Mouse (Mus musculus) right cerebral cortex, postnatal 4 days (tissue): ENCODE data around the gene Myh10.
A peak's percentile ranks its signal among the peaks of the same experiment; 100 is the strongest.

Experiments
- DNase-seq: peaks from one replicate; pipeline ENCODE4 v3.0.0-alpha.2; 2022

Myh10 gene

GRCm38 (mm10) chr11:68691321-68692009 lies at the start of gene Myh10:
TSS of gene Myh10 (plus strand) at chr11:68691559.
- peak; percentile 98 for DNase-seq

- DNase-seq: no peak
Measured at GRCm38 (mm10) chr11:68644781-68645180, 46.6 kb upstream of the Myh10 start.

- no peak for DNase-seq
Measured at GRCm38 (mm10) chr11:68647808-68648207, 43.6 kb upstream of the Myh10 start.

- DNase-seq: no peak
Measured at GRCm38 (mm10) chr11:68648385-68649148, 42.8 kb upstream of the Myh10 start.

- DNase-seq: no peak
Measured at GRCm38 (mm10) chr11:68651518-68651917, 39.8 kb upstream of the Myh10 start.

GRCm38 (mm10) chr11:68655524-68655923 lies 35.8 kb upstream of the Myh10 start:
- no peak for DNase-seq

- no peak for DNase-seq
Measured at GRCm38 (mm10) chr11:68656887-68657685, 34.3 kb upstream of the Myh10 start.

GRCm38 (mm10) chr11:68657811-68658210 lies 33.5 kb upstream of the Myh10 start:
- DNase-seq: peak; percentile 88

GRCm38 (mm10) chr11:68665331-68665730 lies 26.0 kb upstream of the Myh10 start:
- DNase-seq: no peak

- no peak for DNase-seq
Measured at GRCm38 (mm10) chr11:68666210-68666609, 25.1 kb upstream of the Myh10 start.

- DNase-seq: no peak
Measured at GRCm38 (mm10) chr11:68672270-68672970, 18.9 kb upstream of the Myh10 start.

GRCm38 (mm10) chr11:68674071-68674470 lies 17.3 kb upstream of the Myh10 start:
- no peak for DNase-seq

- no peak for DNase-seq
Measured at GRCm38 (mm10) chr11:68674643-68675042, 16.7 kb upstream of the Myh10 start.

GRCm38 (mm10) chr11:68675274-68675673 lies 16.1 kb upstream of the Myh10 start:
- DNase-seq: no peak

- DNase-seq: no peak
Measured at GRCm38 (mm10) chr11:68681254-68681839, 10.0 kb upstream of the Myh10 start.

GRCm38 (mm10) chr11:68682136-68682806 lies 9.1 kb upstream of the Myh10 start:
- DNase-seq: no peak

- no peak for DNase-seq
Measured at GRCm38 (mm10) chr11:68686001-68686400, 5.4 kb upstream of the Myh10 start.

- DNase-seq: no peak
Measured at GRCm38 (mm10) chr11:68689304-68689703, 2.1 kb upstream of the Myh10 start.

- no peak for DNase-seq
Measured at GRCm38 (mm10) chr11:68690465-68690864, 894 bp upstream of the Myh10 start.

- no peak for DNase-seq
Measured at GRCm38 (mm10) chr11:68692010-68692692, 792 bp downstream of the Myh10 start.
